Mouse (Mus musculus): ENCODE data around the gene Car10. TPM values are rescaled to one million over a fixed set of nuclear protein-coding genes. Genes with fewer than 3 reads are reported as not detected.

Gene Car10
- total RNA-seq, 2 experiments from 2014 or later: not detected

- no peak for DNase-seq
- intact Hi-C loops (cut with DNase I): no loop called here
Observed at GRCm38 (mm10) chr11:93642331-93642730, 544.5 kb downstream of the Car10 start.

DNA sequence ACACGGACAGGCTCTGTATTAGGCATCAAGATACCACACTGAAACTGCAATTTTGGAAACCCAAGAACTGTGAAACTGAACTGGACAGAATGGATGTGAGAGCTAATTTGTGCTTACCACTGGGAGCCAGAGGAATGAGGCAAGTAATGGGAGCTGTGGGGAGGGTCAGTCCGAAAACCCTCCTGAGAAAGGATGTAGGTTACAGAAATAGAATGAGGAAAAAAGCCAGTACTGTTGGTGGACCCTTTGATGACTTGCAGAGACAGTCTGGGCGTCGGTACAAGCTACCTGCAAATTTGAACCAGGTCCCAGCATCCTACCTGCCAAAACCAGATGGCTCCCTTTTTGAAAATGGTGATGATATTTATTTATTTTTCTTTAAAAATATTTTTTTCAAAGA lies 545.2 kb downstream of the Car10 start:
- no peak for DNase-seq
- intact Hi-C loops (cut with DNase I): no loop called here

DNA sequence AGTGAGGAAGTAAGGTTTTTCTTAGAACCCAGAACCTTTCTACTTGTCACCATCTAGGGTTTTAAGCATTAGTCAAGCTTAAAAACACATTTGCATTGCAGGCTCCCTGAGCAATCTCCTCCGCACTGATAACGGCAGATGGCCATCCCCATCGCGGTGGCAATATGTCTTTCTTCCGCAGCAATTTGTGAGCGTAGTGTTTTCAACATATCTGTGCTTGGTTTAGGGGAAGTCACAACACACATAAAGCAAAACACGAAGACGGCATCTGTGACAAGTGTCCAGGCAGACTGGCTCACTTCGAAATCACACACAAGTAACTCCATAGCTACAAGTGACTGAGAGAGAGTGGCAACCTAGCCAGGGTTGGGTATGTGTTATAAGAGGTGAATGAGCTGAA lies 545.6 kb downstream of the Car10 start:
- DNase-seq: no peak
- intact Hi-C loops (cut with DNase I): no loop called here

DNA sequence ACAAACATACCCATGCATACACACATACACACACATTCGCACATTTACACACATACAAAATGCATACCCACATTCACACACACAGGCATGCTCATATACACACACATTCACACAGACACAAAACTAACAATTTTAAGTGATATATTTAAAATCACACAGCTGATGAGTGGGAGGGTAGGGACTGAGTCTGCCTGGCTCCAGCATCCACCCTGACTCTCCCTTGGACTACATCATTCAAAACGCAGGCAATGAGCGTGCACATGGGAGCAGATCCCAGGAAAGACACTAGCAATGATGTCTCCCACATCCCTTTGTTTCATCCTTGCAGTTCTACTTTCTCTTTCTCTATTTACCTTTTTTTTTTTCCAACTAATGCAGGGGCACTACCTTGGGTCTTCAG lies 548.4 kb downstream of the Car10 start:
- DNase-seq: no peak
- intact Hi-C loops (cut with DNase I): no loop called here

Measured in heart, postnatal 14 days (tissue).